Mouse (Mus musculus) stomach, embryonic 16.5 days (tissue): ENCODE results near the gene Mybbp1a. TPM values are rescaled to one million over a fixed set of nuclear protein-coding genes. Genes with fewer than 3 reads are reported as not detected.
A peak's percentile ranks its signal among the peaks of the same experiment; 100 is the strongest.

Experiments used
- ATAC-seq: fragments of 200-750 bp; cut with Nextera tagmentation; 2 replicates; pipeline ENCODE4 v1.8.0; 2017; ENCODE audit warnings: moderate number of reproducible peaks, moderate TSS enrichment; ENCODE audit not compliant: insufficient read depth, low FRiP score
- H3K27ac ChIP-seq: fragments of 300-500 bp; sonication (generic); 2 replicates; pipeline ENCODE4 v1.5.1; 2014; ENCODE audit warnings: low read length
- H3K27me3 ChIP-seq: fragments of 300-500 bp; sonication (generic); 2 replicates; pipeline ENCODE4 v1.6.1; 2014; ENCODE audit warnings: low read length, control low read depth, mixed read lengths; ENCODE audit not compliant: control insufficient read depth, insufficient read depth
- H3K36me3 ChIP-seq: fragments of 300-500 bp; sonication (generic); 2 replicates; pipeline ENCODE4 v1.6.1; 2014; ENCODE audit warnings: low read length; ENCODE audit not compliant: control insufficient read depth, insufficient read depth
- H3K4me1 ChIP-seq: fragments of 300-500 bp; sonication (generic); 2 replicates; pipeline ENCODE4 v1.6.1; 2014; ENCODE audit warnings: low read length, control low read depth, mixed read lengths; ENCODE audit not compliant: control insufficient read depth, insufficient read depth
- H3K4me2 ChIP-seq: fragments of 300-500 bp; sonication (generic); 2 replicates; pipeline ENCODE4 v1.6.1; 2014; ENCODE audit warnings: low read depth, low read length, mixed read lengths
- H3K4me3 ChIP-seq: fragments of 300-500 bp; sonication (generic); replicated peaks from 2 replicates; pipeline ENCODE4 v1.5.1; 2014; ENCODE audit warnings: mild to moderate bottlenecking, low read length
- H3K9ac ChIP-seq: fragments of 300-500 bp; sonication (generic); 2 replicates; pipeline ENCODE4 v1.6.1; 2014; ENCODE audit warnings: low read length
- H3K9me3 ChIP-seq: fragments of 300-500 bp; sonication (generic); replicated peaks from 2 replicates; pipeline ENCODE4 v1.6.1; 2016; ENCODE audit warnings: low read length, control low read depth; ENCODE audit not compliant: control insufficient read depth
- WGBS: fragments of 180-500 bp; shearing (Covaris S2); extraction: QIAGEN DNeasy Blood & Tissue Kit; methylation state at CpG from one replicate; pipeline ENCODE4 v1.1.7; 2014; 5-methylcytosine and 5-hydroxymethylcytosine counted together
- polyA plus RNA-seq: library from polyadenylated mRNA; unstranded; fragments of >200 nt; fragmentation: Nextera tagmentation; extraction: Ambion mirVana; gene quantifications from 2 replicates; pipeline ENCODE4 v1.2.1, GENCODE M21; 2015

Gene Mybbp1a
- polyA plus RNA-seq, 1 experiment from 2014 or later = 117 TPM

GRCm38 (mm10) chr11:72402017-72402416 is 39.1 kb upstream of the Mybbp1a start:
- Histone ChIP-seq H3K4me1 (peaks cover 28% of the 10 kb centered on the region), H3K4me2 (no peak overlapping the region), H3K36me3 (peaks cover 5% of the 10 kb centered on the region; the same call in 1 of the 2 replicates), H3K27me3 (no peaks in the 10 kb centered on the region), H3K4me3 (no peak overlapping the region), H3K27ac (peak overlapping the region; percentile 1; the same call in 1 of the 2 replicates), H3K9me3 (no peaks in the 10 kb centered on the region), H3K9ac (no peak overlapping the region)
- 59% methylated on average over 5 of the region's 5 CpGs for WGBS
- ATAC-seq = no peak

- Histone ChIP-seq H3K9ac (no peak overlapping the region), H3K9me3 (no peaks in the 10 kb centered on the region), H3K4me1 (peaks cover 28% of the 10 kb centered on the region), H3K4me2 (no peak overlapping the region), H3K27me3 (no peaks in the 10 kb centered on the region), H3K36me3 (peaks cover 5% of the 10 kb centered on the region; the same call in 1 of the 2 replicates), H3K4me3 (no peak overlapping the region), H3K27ac (no peak overlapping the region)
- 81% methylated on average over 12 of the region's 12 CpGs for WGBS
- ATAC-seq = no peak
These were observed 38.2 kb upstream of the Mybbp1a start for GRCm38 (mm10) chr11:72402969-72403368.

GRCm38 (mm10) chr11:72405532-72405931 is 35.6 kb upstream of the Mybbp1a start:
- Histone ChIP-seq H3K4me2 (0 out of 2 replicates have a peak overlapping the region, but pooled peaks have one; percentile 25), H3K36me3 (peaks cover under 1% of the 10 kb centered on the region; the same call in 1 of the 2 replicates), H3K4me3 (no peak overlapping the region), H3K9me3 (no peaks in the 10 kb centered on the region), H3K9ac (peak overlapping the region; percentile 28; the same call in 1 of the 2 replicates), H3K4me1 (peaks cover 46% of the 10 kb centered on the region), H3K27me3 (no peaks in the 10 kb centered on the region), H3K27ac (peak overlapping the region; percentile 74)
- WGBS = 52% methylated on average over 4 of the region's 4 CpGs
- no peak for ATAC-seq

GRCm38 (mm10) chr11:72406079-72406675 is 35.0 kb upstream of the Mybbp1a start:
- H3K27ac ChIP-seq = peak overlapping the region; percentile 74
- peak overlapping the region; percentile 40; the same call in 1 of the 2 replicates for H3K9ac ChIP-seq
- ATAC-seq = peak; percentile 42; the same call in 1 of the 2 replicates
- H3K4me1 ChIP-seq = peaks cover 46% of the 10 kb centered on the region
- no peak overlapping the region for H3K4me3 ChIP-seq
- H3K36me3 ChIP-seq = no peaks in the 10 kb centered on the region
- no peaks in the 10 kb centered on the region for H3K9me3 ChIP-seq
- no peaks in the 10 kb centered on the region for H3K27me3 ChIP-seq
- WGBS = 48% methylated on average over 8 of the region's 8 CpGs
- H3K4me2 ChIP-seq = peak overlapping the region; percentile 95

- no peaks in the 10 kb centered on the region for H3K9me3 ChIP-seq
- H3K4me2 ChIP-seq = peak overlapping the region; percentile 95
- peak overlapping the region; percentile 71 for H3K27ac ChIP-seq
- H3K36me3 ChIP-seq = no peaks in the 10 kb centered on the region
- peak overlapping the region; percentile 56 for H3K9ac ChIP-seq
- no peak overlapping the region for H3K4me3 ChIP-seq
- H3K4me1 ChIP-seq = peaks cover 50% of the 10 kb centered on the region
- 23% methylated on average over 3 of the region's 3 CpGs for WGBS
- no peak for ATAC-seq
- H3K27me3 ChIP-seq = no peaks in the 10 kb centered on the region
These were observed 34.1 kb upstream of the Mybbp1a start for GRCm38 (mm10) chr11:72407081-72407480.

DNA sequence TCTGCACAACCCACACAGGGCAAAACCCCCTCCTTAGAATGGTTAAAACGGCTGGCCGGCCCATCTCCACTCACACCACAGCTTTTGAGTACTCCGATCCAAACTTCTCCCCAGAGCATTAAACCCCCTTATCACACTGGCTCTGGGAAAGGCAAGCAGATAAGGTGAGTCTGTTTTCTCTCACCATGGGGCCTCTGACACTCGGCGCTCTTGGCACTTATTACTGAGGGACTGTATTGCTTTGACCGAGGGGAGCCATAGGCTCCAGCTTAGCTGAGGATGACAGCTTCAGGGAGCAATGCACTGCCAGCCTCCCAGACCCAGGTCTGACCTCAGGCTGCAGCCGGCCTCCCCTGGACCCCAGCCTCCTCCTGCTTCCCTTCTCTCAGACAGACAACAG is 33.6 kb upstream of the Mybbp1a start:
- Histone ChIP-seq H3K9me3 (no peaks in the 10 kb centered on the region), H3K9ac (peak overlapping the region; percentile 56; the same call in 1 of the 2 replicates), H3K4me3 (0 out of 2 replicates have a peak overlapping the region, but pooled peaks have one; percentile 5), H3K27me3 (no peaks in the 10 kb centered on the region), H3K36me3 (no peaks in the 10 kb centered on the region), H3K27ac (peak overlapping the region; percentile 71), H3K4me2 (peak overlapping the region; percentile 95), H3K4me1 (peaks cover 52% of the 10 kb centered on the region)
- no peak for ATAC-seq
- 17% methylated on average over 7 of the region's 7 CpGs for WGBS

GRCm38 (mm10) chr11:72408451-72409170 is 32.5 kb upstream of the Mybbp1a start:
- Histone ChIP-seq H3K4me1 (peaks cover 55% of the 10 kb centered on the region), H3K27ac (no peak overlapping the region; the same call in 1 of the 2 replicates), H3K36me3 (no peaks in the 10 kb centered on the region), H3K9ac (peak overlapping the region; percentile 24), H3K4me3 (peak overlapping the region; percentile 82), H3K27me3 (no peaks in the 10 kb centered on the region), H3K9me3 (no peaks in the 10 kb centered on the region), H3K4me2 (peak overlapping the region; percentile 95)
- WGBS = 41% methylated on average over 9 of the region's 9 CpGs
- ATAC-seq = no peak

DNA sequence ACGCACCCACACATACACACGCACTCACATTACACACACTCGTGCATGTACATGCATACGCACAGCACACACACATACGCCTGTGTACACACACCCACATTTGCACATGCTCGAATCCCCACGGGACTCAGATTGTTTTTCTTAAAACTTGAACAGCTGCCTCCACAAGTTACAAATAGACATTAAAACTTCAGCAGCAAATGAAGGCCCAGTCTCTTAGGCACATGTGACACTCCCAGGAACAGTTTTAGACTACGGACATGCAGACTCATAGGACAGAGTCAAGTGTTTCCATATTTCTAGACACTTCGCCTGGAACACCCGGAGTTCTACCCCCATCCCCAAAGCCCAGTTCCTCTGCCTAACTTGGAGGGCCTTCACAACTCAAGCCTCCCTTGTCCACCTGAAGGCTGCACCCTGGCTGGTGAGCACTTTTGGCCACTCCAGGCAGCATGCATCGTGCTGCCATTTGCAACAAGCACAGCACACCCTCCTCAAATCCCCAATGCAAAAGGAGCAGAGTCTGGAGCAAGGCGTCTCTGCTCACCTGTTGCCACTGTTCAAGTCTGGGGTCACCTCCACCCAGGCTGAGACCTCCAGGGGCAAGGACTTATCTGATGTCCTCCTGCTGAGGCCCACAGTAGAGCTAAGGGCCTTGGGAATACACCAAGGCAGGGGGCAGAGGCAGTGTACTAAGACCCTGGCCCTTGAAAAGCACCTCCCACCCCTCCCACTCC is 31.3 kb upstream of the Mybbp1a start:
- H3K4me1 ChIP-seq = peaks cover 55% of the 10 kb centered on the region
- peak overlapping the region; percentile 84 for H3K9ac ChIP-seq
- 62% methylated on average over 12 of the region's 12 CpGs for WGBS
- H3K36me3 ChIP-seq = no peaks in the 10 kb centered on the region
- peak overlapping the region; percentile 82 for H3K4me3 ChIP-seq
- 0 out of 2 replicates have a peak overlapping the region, but pooled peaks have one; percentile 5 for H3K27ac ChIP-seq
- no peak for ATAC-seq
- H3K9me3 ChIP-seq = no peaks in the 10 kb centered on the region
- H3K4me2 ChIP-seq = peak overlapping the region; percentile 95
- H3K27me3 ChIP-seq = no peaks in the 10 kb centered on the region
